Mouse (Mus musculus) lung, postnatal 4 days (tissue): Measurements from ENCODE around the gene Stx6.

Experiments used
- DNase-seq, 2 experiments: peaks; one replicate each; pipeline ENCODE4 v3.0.0; 2021

Stx6 gene

GRCm38 (mm10) chr1:155236306-155237024 lies 78.0 kb downstream of the Stx6 start:
- DNase-seq: no peak

- peak in 1 of 2 experiments; percentile 45 for DNase-seq
Observed at GRCm38 (mm10) chr1:155237390-155237789, 78.9 kb downstream of the Stx6 start.

GRCm38 (mm10) chr1:155238126-155238525 lies 79.6 kb downstream of the Stx6 start:
- no peak for DNase-seq

GRCm38 (mm10) chr1:155239169-155239568 lies 80.7 kb downstream of the Stx6 start:
- DNase-seq: no peak

GRCm38 (mm10) chr1:155239962-155240717 lies 81.6 kb downstream of the Stx6 start:
- DNase-seq: no peak

GRCm38 (mm10) chr1:155241701-155242487 lies 83.4 kb downstream of the Stx6 start:
- DNase-seq: no peak

GRCm38 (mm10) chr1:155242488-155242745 lies 83.9 kb downstream of the Stx6 start:
- peak in 1 of 2 experiments; percentile 3 for DNase-seq

- DNase-seq: peak; percentile 72 to 81
Observed at GRCm38 (mm10) chr1:155243797-155244770, 85.6 kb downstream of the Stx6 start, which contains the start of gene BC034090. BC034090 (minus strand) TSS chr1:155244444.

GRCm38 (mm10) chr1:155244771-155245211 lies 86.3 kb downstream of the Stx6 start:
- peak in 1 of 2 experiments; percentile 47 for DNase-seq

GRCm38 (mm10) chr1:155245516-155245915 lies 87.0 kb downstream of the Stx6 start:
- peak in 1 of 2 experiments; percentile 13 for DNase-seq

- no peak for DNase-seq
Observed at GRCm38 (mm10) chr1:155247441-155247840, 88.9 kb downstream of the Stx6 start.

- DNase-seq: no peak
Observed at GRCm38 (mm10) chr1:155248041-155248440, 89.5 kb downstream of the Stx6 start.

- DNase-seq: no peak
Observed at GRCm38 (mm10) chr1:155249896-155250295, 91.4 kb downstream of the Stx6 start.

- no peak for DNase-seq
Observed at GRCm38 (mm10) chr1:155250531-155251135, 92.1 kb downstream of the Stx6 start.

GRCm38 (mm10) chr1:155251596-155251995 lies 93.1 kb downstream of the Stx6 start:
- no peak for DNase-seq

GRCm38 (mm10) chr1:155252631-155253121 lies 94.2 kb downstream of the Stx6 start:
- DNase-seq: no peak

GRCm38 (mm10) chr1:155253126-155253525 lies 94.6 kb downstream of the Stx6 start:
- no peak for DNase-seq

GRCm38 (mm10) chr1:155254309-155254708 lies 95.8 kb downstream of the Stx6 start:
- no peak for DNase-seq
